Mouse (Mus musculus) liver, embryonic 14 days (tissue): ENCODE results near the gene Hrasls5. TPM values are rescaled to one million over a fixed set of nuclear protein-coding genes. Genes with fewer than 3 reads are reported as not detected.

Experiments
- polyA plus RNA-seq: library from polyadenylated mRNA; depleted of rRNA; stranded (reverse); fragments of >200 nt; gene quantifications from 2 replicates; pipeline ENCODE4 v1.2.3, GENCODE M21; 2012; rRNA removed

Hrasls5 gene
- not detected in 2 replicates for polyA plus RNA-seq

DNA sequence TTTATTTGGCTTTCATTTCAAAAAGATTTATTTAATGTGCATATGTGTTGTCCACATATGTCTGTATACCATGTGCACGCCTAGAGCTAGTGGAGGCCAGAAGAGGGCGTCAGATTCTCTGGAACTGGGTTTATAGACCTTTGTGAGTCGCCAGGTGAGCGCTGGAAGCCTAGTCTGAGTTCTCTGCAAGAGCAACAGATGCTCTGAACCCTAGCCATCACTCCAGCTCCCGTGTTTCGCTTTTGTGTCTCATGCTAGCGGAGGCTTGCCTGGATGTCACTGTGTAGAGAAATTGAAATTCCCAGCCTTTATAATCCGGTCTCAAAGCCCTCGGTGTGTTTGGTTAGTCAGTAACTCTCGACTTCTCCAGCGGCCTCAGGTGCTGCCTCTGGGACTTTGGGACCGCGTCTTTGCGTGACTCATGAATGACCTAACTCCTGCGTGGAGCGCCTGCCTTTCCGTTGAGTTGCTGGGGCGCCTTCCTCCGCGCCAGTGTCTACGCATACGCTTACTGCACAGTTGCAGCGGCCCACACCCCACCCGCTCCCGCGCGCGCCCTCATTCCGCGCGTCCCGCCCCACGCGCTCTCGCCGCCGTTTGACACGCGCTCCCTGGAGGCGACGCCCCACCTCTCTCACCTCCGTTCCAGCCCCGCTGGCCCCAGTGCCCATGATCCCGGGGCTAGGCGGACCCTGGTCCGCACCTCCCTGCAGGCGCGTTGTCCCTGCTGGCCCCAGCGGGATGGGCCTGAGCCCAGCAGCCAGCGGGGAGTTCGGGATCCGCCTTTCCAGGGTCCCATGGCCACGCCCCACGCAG, at the start of gene Hrasls5:
TSS of gene Hrasls5 (plus strand) at position 600 of the 816 bp plus-strand sequence.

DNA sequence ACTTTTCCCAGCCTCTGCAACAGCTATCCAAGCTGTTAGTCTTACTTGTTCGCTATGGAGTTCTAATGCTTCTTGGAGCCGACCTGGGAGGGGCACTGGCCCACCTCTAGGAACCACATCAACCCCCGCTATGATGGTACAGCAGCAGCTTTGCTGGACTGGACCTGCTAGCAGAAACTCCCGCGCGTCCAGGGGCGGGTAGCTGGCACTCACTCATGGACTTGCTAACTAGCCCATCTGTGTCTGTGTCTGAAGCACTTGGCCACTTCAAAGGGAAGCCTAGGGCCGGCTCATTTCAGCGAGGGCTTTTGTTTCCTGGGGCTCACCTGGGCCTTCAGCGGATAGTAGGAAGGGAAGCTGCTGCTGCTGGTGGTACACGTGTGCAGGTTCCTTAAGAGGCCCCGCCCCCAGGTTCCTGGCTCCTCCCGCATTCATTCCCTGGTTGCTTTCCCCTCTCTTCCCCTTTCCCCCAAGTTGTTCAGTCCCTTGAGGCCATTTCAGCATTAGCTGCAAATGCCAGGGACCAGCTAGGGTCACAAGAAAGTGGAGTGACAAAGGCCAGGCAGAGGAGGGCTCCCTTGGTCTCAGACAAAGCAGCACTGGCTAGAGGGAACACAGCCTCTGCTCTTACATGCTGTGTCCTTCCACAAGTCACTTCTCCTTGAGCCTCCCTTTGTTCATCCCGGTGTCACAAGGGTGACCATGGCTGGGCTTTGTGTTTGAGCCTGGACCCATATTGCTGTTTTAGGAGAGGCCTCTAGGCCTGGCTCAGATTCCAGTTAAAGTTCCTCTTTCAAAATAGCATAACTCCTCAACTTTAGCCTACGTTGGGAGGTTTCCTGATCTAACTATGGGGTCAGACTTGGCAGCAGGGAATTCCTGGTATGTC, 5.3 kb upstream of the Hrasls5 start, which contains the start of gene Lgals12:
TSS of gene Lgals12 (minus strand) at position 393 of the 889 bp plus-strand sequence.

Other genes starting within 250 kb of the Hrasls5 start
- gene Spindoc, start 229.5 kb upstream of the Hrasls5 start, polyA plus RNA-seq, result 2.9 and 3.1 TPM in 2 replicates
- gene 2700081O15Rik, start 194.9 kb upstream of the Hrasls5 start, polyA plus RNA-seq, result 5.8 and 6.2 TPM in 2 replicates
- gene Rtn3, start 129.3 kb upstream of the Hrasls5 start, polyA plus RNA-seq, result 42.7 and 51.6 TPM in 2 replicates
- gene Atl3, start 118.5 kb upstream of the Hrasls5 start, polyA plus RNA-seq, result 8.0 and 8.8 TPM in 2 replicates
- gene Pla2g16, start 55.1 kb upstream of the Hrasls5 start, polyA plus RNA-seq, result 23.0 and 23.5 TPM in 2 replicates
- gene Lgals12, start 5.3 kb upstream of the Hrasls5 start, polyA plus RNA-seq, result 0.01 TPM in 1 of 2 replicates, not detected in the other
- gene Slc22a19, start 98.8 kb downstream of the Hrasls5 start, polyA plus RNA-seq, result not detected in 2 replicates
- not detected in 2 replicates for gene Slc22a26, start 190.1 kb downstream of the Hrasls5 start, polyA plus RNA-seq